Mouse (Mus musculus): ENCODE data around the gene Gpc5. TPM values are rescaled to one million over a fixed set of nuclear protein-coding genes. Genes with fewer than 3 reads are reported as not detected.
"Not testable (repeated sequence)": the region's sequence is repeated elsewhere in the genome, so short reads cannot be mapped to it uniquely, and the experiment has no call there.

Gpc5 gene
- polyA plus RNA-seq, 1 experiment from 2014 or later: 2.0 TPM

DNA sequence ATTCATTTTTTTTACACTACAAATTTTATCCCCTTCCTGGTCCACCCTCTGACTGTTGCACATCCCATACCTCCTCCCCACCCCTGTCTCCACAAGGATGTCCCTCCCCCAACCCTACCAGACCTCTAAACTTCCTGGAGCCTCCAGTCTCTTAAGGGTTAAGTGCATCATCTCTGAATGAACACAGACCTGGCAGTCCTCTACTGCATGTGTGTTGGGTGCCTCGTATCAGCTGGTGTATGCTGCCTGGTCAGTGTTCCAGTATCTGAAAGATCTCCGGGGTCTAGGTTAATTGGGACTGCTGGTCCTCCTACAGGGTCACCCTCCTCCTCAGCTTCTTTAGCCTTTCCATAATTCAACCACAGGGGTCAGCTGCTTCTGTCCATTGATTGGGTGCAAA, 25.9 kb upstream of the Gpc5 start:
- not testable (repeated sequence) for H3K4me2 ChIP-seq (replicated peaks); H3K4me1 ChIP-seq; ATAC-seq (ENCODE audit: low FRiP score, low read depth); H3K4me3 ChIP-seq; H3K9ac ChIP-seq; H3K27ac ChIP-seq; H3K27me3 ChIP-seq; H3K36me3 ChIP-seq; H3K9me3 ChIP-seq
- 68% methylated on average over 2 of the region's 2 CpGs for WGBS

DNA sequence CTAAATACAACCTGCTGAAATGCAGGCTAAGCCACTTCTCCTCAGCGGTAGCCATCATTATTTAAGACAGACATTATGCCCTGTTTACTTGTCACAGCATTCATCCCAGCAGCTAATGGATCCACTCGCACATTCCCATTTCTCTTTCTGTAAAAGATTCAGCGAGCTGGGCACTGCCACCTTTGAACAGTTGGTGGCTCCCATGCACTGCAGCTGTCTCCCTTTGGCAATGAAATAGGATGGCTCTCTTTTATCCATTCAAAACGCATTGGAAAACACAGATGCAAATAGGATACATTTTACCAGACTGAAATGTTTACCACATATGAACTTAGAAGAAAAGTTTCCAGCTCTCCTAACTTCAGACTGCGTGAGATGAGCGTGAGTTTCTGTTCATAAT, 21.5 kb upstream of the Gpc5 start:
- no peak for ATAC-seq (ENCODE audit: low FRiP score, low read depth)
- H3K27me3 ChIP-seq: no peaks in the 10 kb centered on the region
- H3K9me3 ChIP-seq: no peaks in the 10 kb centered on the region
- H3K36me3 ChIP-seq: no peaks in the 10 kb centered on the region
- no peak overlapping the region for H3K9ac ChIP-seq
- no peak overlapping the region for H3K4me3 ChIP-seq
- H3K4me2 ChIP-seq (replicated peaks): no peak overlapping the region
- WGBS: 36% methylated on average over 6 of the region's 6 CpGs
- no peaks in the 10 kb centered on the region for H3K4me1 ChIP-seq
- no peak overlapping the region for H3K27ac ChIP-seq

DNA sequence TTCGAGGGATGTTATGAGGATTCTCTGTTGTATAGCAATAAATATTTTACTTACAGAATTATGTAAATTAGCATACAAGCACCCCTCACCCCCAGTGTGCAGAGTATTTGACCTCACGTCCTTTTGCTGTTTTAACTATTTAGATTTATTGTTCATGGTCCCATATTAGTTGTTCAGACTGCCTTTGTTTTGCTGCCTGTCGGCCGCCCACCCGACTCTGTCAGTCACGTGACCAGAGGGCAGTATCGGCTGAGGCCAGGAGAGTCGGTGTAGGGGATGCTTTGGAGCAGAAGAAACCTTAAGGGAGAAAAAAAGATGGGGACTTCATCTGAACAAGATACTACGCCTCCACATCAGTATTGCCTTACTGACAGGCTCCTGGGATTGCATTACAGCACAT, 14.7 kb upstream of the Gpc5 start:
- no peaks in the 10 kb centered on the region for H3K27me3 ChIP-seq
- H3K4me3 ChIP-seq: no peak overlapping the region
- no peak overlapping the region for H3K4me2 ChIP-seq (replicated peaks)
- WGBS: 46% methylated on average over 9 of the region's 9 CpGs
- no peak for ATAC-seq (ENCODE audit: low FRiP score, low read depth)
- no peaks in the 10 kb centered on the region for H3K36me3 ChIP-seq
- H3K9ac ChIP-seq: no peak overlapping the region
- no peaks in the 10 kb centered on the region for H3K9me3 ChIP-seq
- H3K4me1 ChIP-seq: no peaks in the 10 kb centered on the region
- H3K27ac ChIP-seq: no peak overlapping the region

DNA sequence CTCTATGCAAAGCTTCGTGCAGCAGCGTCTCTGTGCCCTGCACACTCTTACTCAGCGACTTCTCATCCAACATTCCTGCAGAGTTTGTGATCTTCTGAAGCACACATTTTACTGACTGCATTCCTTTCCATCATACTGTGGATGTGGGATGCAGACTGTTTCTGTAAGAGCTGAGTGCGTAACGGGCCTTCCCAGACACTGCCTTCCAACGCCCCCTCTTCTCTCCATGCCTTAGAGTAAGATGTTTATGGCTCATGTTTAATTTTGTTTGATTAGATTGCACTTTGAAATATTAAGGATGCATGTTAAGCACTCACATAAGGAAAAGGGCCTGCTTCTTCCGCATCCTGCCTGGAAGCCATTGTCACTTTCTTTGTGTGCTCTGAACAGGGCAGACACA, 14.0 kb upstream of the Gpc5 start:
- ATAC-seq (ENCODE audit: low FRiP score, low read depth): no peak
- no peak overlapping the region for H3K27ac ChIP-seq
- no peaks in the 10 kb centered on the region for H3K4me1 ChIP-seq
- no peaks in the 10 kb centered on the region for H3K36me3 ChIP-seq
- H3K4me3 ChIP-seq: no peak overlapping the region
- H3K27me3 ChIP-seq: no peaks in the 10 kb centered on the region
- no peaks in the 10 kb centered on the region for H3K9me3 ChIP-seq
- WGBS: 78% methylated on average over 7 of the region's 7 CpGs
- H3K4me2 ChIP-seq (replicated peaks): no peak overlapping the region
- no peak overlapping the region for H3K9ac ChIP-seq

DNA sequence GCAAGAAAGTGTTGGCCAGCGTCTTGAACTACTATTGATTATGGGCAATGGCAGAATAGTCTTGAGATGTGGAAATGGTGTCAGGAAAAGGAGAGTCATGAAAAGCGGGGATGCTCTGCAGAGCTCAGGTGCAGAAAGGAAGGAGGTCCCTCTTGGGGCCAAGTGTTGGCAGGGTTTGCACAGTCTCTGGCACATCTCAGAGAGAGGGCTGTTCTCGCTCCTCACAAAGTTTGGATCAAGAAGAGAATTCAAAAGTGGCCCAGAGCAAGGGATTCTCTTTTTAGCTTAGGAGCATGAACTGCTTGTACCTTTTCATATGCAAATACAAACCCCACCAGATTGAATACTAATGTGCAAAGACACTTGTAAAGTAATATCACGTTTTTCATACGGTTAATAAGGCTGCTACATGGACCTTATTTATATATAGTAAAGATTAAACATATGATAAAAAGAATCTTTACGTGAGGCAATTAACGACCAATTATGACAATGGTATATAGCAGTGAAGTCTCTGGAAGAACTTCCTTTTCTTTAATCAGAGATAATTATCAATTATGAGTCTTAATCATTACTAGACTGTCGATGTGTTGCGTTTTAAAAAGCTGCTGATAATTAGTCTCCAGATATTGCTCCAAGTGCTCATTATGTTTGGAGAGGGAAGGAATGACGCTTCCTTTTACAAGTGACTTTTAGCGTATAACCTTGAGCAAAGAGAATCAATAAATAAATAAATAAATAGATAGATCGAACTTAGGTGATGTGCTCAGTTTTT, 10.1 kb upstream of the Gpc5 start:
- Histone ChIP-seq H3K9ac (no peak overlapping the region), H3K4me1 (no peaks in the 10 kb centered on the region), H3K4me3 (no peak overlapping the region), H3K27me3 (no peaks in the 10 kb centered on the region), H3K4me2 (replicated peaks) (no peak overlapping the region), H3K36me3 (no peaks in the 10 kb centered on the region), H3K27ac (no peak overlapping the region), H3K9me3 (no peaks in the 10 kb centered on the region)
- 81% methylated on average over 12 of the region's 12 CpGs for WGBS
- ATAC-seq (ENCODE audit: low FRiP score, low read depth): no peak

DNA sequence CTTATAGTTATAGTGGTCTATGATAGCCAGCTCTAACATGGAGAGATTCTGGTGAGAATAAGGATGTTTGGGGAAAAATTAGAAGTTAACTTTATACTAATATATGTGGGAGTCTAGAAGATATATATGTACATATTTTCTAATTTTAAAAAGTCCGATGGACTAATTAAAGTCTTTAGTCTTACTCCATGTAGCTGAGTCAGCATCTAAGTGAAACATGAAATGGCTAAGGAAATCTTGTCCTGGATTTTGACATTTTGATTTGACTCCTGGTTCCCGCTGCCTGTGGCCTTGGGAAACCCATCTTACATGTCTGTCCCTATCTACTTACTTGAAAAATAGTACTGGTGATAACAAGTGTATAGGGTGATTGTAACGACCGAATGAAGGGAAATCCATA, 1.5 kb upstream of the Gpc5 start:
- Histone ChIP-seq H3K27me3 (peaks cover 42% of the 10 kb centered on the region), H3K9me3 (no peaks in the 10 kb centered on the region), H3K4me2 (replicated peaks) (no peak overlapping the region), H3K27ac (no peak overlapping the region), H3K9ac (no peak overlapping the region), H3K36me3 (no peaks in the 10 kb centered on the region), H3K4me1 (peaks cover 12% of the 10 kb centered on the region), H3K4me3 (no peak overlapping the region)
- 84% methylated on average over 4 of the region's 4 CpGs for WGBS
- no peak for ATAC-seq (ENCODE audit: low FRiP score, low read depth)

DNA sequence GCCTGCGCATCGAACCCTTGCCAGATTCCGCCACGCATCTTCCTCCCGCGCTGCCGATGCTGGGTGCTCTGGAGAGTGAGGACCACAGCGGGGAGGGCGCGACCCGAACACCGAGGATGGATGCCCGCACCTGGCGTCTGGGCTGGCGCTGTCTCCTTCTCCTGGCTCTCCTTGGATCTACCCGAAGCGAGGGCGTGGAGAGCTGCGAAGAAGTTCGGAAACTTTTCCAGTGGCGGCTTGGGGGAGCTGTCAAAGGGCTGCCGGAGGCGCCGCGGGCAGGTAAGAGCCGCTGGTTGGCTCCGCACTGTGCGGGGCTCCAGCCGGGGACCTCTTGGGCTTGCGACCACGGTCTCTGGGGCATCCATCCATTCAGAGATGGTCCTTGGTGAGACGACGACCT, 495 bp downstream of the Gpc5 start:
- ATAC-seq (ENCODE audit: low FRiP score, low read depth): peak; percentile 41
- 1% methylated on average over 33 of the region's 33 CpGs for WGBS
- peak overlapping the region; percentile 69 for H3K4me3 ChIP-seq
- peaks cover 12% of the 10 kb centered on the region for H3K4me1 ChIP-seq
- H3K27ac ChIP-seq: peak overlapping the region; percentile 10; the same call in 1 of the 2 replicates
- H3K9ac ChIP-seq: peak overlapping the region; percentile 67
- no peaks in the 10 kb centered on the region for H3K36me3 ChIP-seq
- H3K4me2 ChIP-seq (replicated peaks): peak overlapping the region; percentile 97
- H3K9me3 ChIP-seq: no peaks in the 10 kb centered on the region
- H3K27me3 ChIP-seq: peaks cover 42% of the 10 kb centered on the region

DNA sequence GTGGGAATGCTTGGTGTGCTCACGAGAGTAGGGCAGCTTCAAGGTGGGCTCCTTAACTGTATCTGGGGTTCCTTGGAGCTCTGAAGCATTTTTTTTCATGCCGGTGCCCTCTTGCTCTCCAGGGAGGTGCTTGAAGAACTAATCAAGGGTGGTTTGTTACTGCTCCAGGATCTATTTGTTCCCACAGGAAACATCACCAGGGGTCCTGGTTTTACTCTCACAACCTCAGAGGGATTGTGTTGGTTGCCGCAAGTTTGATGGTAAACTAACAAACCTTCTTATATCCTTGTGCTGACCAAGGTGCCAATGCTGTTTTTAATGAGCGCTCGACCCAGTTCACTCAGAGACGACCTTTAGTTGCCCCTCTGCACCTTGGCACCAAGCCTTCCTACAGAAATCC, 937 bp downstream of the Gpc5 start:
- Histone ChIP-seq H3K27me3 (peaks cover 42% of the 10 kb centered on the region), H3K4me3 (peak overlapping the region; percentile 69), H3K9me3 (no peaks in the 10 kb centered on the region), H3K36me3 (no peaks in the 10 kb centered on the region), H3K4me2 (replicated peaks) (peak overlapping the region; percentile 97), H3K4me1 (peaks cover 12% of the 10 kb centered on the region), H3K27ac (no peak overlapping the region), H3K9ac (peak overlapping the region; percentile 67; the same call in 1 of the 2 replicates)
- 15% methylated on average over 6 of the region's 6 CpGs for WGBS
- ATAC-seq (ENCODE audit: low FRiP score, low read depth): no peak

DNA sequence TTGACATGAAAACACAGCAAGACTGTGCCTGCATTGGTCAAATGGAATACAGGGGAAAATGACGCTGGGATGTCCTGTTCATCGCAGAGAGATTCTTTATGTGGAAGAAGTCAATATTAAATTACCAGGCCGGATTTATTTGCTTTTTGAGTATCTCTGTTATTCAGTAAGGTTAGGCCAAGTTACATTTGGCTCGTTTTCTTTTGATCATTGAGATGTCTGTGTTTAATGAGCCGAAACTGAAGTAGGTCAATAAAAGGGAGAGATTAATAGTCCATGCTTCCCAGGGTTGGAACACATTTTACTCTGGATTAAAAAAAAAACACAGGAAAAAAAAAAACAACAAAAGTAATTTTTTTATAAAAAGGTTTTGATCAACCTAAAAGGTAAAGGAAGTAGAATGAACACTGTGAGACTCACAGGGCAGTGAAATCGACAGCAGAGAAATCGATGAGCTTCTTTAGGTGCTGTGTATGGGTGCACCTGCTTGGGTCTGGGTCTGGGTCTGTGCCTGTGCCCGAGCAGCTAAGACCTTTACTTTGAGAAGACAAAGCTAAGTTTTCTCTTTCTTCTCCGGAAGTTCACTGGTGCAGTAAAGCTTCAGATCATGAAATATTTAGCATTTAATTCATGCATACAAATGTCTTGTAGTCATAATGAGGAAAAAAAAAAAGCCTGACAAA, 8.7 kb downstream of the Gpc5 start:
- Histone ChIP-seq H3K9ac (no peak overlapping the region), H3K4me2 (replicated peaks) (no peak overlapping the region), H3K9me3 (no peaks in the 10 kb centered on the region), H3K27me3 (no peaks in the 10 kb centered on the region), H3K27ac (no peak overlapping the region), H3K4me1 (no peaks in the 10 kb centered on the region), H3K36me3 (no peaks in the 10 kb centered on the region), H3K4me3 (no peak overlapping the region)
- no peak for ATAC-seq (ENCODE audit: low FRiP score, low read depth)
- 84% methylated on average over 9 of the region's 9 CpGs for WGBS

DNA sequence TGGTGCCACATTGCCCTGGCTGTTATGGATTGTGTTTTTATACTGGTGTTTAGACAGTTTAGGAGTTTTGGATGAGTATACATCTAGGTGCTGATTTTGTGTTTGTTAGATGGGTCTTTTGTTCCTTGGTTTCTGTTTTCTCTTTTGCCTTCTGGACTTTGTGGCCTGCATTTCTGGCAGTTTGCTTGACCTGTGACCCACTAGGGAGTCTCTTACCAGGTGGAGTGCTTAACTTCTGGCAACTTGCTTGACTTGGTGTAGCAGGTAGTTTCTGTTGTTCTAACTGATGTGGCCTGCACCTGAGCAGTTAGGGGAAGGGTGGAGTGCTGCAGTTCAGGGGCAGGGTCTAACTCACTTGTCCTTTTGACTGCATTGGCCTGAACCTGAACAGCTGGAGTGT, 14.3 kb downstream of the Gpc5 start:
- no peaks in the 10 kb centered on the region for H3K4me1 ChIP-seq
- H3K27me3 ChIP-seq: no peaks in the 10 kb centered on the region
- no peak for ATAC-seq (ENCODE audit: low FRiP score, low read depth)
- no peak overlapping the region for H3K27ac ChIP-seq
- no peak overlapping the region for H3K4me2 ChIP-seq (replicated peaks)
- no peak overlapping the region for H3K9ac ChIP-seq
- H3K9me3 ChIP-seq: no peaks in the 10 kb centered on the region
- H3K4me3 ChIP-seq: no peak overlapping the region
- no peaks in the 10 kb centered on the region for H3K36me3 ChIP-seq

DNA sequence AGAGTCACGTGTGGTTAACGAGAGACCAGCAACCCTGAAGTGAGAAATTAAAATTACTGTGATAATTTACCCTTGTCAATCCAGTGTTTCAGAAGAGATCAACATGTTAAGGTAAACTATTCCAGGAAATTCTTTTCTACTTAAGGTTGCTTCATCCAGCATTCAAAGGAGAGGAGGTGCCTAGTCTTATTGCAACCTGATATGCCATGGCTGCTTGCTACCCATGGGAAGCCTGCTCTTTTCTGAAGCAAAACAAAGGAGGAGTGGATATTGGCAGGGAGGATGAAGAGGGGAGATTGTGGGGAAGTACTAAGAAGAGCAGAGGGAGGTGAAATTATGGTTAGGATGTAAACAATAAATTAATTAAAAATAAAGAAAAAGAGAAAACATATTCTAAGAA, 15.5 kb downstream of the Gpc5 start:
- Histone ChIP-seq H3K9ac (no peak overlapping the region), H3K9me3 (no peaks in the 10 kb centered on the region), H3K27ac (no peak overlapping the region), H3K4me2 (replicated peaks) (no peak overlapping the region), H3K4me1 (no peaks in the 10 kb centered on the region), H3K27me3 (no peaks in the 10 kb centered on the region), H3K36me3 (no peaks in the 10 kb centered on the region), H3K4me3 (no peak overlapping the region)
- ATAC-seq (ENCODE audit: low FRiP score, low read depth): no peak
- whole genome bisulfite sequencing: 47% methylated on average over 2 of the region's 2 CpGs

DNA sequence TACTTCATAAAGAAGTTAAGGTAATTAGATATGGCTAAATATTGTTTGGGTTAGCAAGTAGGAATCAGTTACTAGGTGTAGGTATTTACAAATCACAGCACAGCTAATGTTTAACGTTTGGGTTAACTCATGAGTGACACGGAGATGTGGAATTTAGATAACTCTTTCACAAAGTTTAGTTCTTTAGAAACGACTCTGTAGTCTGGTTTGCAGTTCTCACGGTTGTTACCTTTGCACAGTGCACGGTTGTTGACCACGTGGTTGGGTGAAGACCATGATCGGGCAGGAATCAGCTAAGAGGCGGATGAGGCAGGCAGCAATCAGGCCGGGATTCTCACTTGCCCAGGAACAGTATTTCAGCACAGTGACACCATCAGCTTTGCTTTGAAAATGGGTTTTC, 26.6 kb downstream of the Gpc5 start:
- Histone ChIP-seq H3K4me1 (no peaks in the 10 kb centered on the region), H3K27ac (no peak overlapping the region), H3K4me3 (no peak overlapping the region), H3K9me3 (no peaks in the 10 kb centered on the region), H3K36me3 (no peaks in the 10 kb centered on the region), H3K9ac (no peak overlapping the region), H3K4me2 (replicated peaks) (no peak overlapping the region), H3K27me3 (no peaks in the 10 kb centered on the region)
- no peak for ATAC-seq (ENCODE audit: low FRiP score, low read depth)
- 88% methylated on average over 9 of the region's 9 CpGs for WGBS

DNA sequence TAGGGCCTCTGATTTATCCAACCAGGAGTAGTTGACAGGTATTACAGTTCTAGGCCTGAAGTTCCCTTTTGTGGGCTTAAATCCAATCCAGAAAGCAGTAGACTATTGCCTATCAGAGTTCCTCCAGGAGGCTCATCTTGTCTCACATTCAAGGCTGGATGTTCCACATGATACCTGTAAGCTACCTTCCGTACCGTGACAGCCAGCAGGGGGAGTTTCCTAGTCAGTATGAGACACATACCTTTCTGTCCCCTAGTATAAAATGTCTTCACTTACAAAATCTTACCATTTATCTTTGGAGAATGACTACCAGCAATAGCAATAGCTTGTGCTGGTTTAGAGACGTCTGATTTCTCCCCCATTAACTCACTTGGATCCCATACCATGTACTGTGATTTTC, 56.8 kb downstream of the Gpc5 start:
- WGBS: 88% methylated on average over 3 of the region's 3 CpGs
- no peak overlapping the region for H3K4me3 ChIP-seq
- no peaks in the 10 kb centered on the region for H3K4me1 ChIP-seq
- no peak overlapping the region for H3K9ac ChIP-seq
- no peaks in the 10 kb centered on the region for H3K27me3 ChIP-seq
- 0 out of 2 replicates have a peak, but pooled peaks cover 3% of the 10 kb centered on the region for H3K9me3 ChIP-seq
- H3K4me2 ChIP-seq (replicated peaks): no peak overlapping the region
- H3K27ac ChIP-seq: no peak overlapping the region
- H3K36me3 ChIP-seq: no peaks in the 10 kb centered on the region
- ATAC-seq (ENCODE audit: low FRiP score, low read depth): no peak
